Mouse (Mus musculus): ENCODE data around the gene Igfl3.

Igfl3 gene

DNA sequence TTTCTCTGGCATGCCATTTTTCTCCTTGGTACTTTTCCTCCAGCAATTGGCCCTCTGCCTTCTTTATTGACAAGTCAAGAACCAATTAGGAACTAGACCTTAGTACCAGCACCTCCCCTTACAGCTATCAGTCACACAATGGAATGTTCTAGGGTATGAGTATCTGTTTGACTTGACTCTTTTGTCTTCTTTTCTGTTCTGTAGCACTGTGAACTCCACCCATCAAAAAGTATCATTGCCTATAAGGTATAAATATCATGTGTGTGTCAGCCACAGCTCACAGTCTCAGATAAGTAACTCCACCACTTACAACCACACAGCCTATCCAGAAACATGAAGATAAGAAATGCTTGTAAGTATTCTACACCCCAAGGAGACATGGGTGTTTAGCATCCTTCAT, at the start of gene Igfl3:
TSS of gene Igfl3 (plus strand) at position 301 of the 400 bp plus-strand sequence.
- no peak for DNase-seq (ENCODE audit: low read depth, low spot score)

DNA sequence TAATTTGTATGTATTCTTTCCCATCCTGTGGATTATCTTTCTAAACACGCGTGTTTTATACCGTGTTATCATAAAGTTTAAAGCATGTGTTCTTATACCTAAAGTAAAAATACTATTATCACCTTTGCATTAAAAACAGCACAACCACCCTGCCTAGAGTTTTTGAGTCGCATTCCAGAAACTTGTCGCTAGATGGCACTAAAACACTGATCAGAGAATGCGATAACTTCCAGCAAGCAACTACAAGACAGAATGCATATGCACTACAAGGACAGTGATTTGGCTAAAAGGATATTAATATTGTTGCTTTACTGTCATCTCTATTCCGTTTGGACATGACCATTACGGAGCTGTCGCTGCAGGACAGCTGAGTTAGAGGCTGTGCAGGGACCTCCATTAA, 34.6 kb downstream of the Igfl3 start:
- no peak for DNase-seq (ENCODE audit: low read depth, low spot score)

DNA sequence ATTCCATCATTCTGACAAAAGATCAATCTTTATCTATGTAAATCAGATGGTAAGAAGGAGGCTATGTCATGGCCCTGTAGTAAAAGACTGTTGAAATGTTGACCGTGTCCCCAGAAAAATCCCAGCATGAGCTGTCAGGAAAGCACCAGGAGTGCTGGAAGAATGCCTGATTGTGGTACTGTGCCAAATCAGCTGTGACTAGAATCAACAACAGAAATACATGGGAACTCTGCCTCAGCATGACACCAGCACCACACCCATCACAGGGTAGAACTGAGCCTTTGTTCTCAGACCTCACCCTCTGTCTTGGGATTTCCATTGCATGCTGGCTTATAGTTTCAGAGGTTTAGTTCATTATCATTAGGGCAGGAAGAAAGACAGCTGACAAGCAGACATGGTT, 38.4 kb downstream of the Igfl3 start:
- DNase-seq (ENCODE audit: low read depth, low spot score): no peak

All from brain, embryonic 18.5 days (tissue).